Mouse (Mus musculus) G1E (cell line): ENCODE data around the gene Rccd1.

ENCODE experiments used
- CTCF ChIP-seq: IDR thresholded peaks from 2 replicates; pipeline ENCODE4 v1.5.1; 2012; ENCODE audit warnings: low read depth, low read length, inconsistent platforms, mixed read lengths
- POLR2AphosphoS5 ChIP-seq: IDR thresholded peaks from 2 replicates; pipeline ENCODE4 v1.6.1; 2012; ENCODE audit warnings: low read depth, low read length, inconsistent platforms; ENCODE audit not compliant: insufficient replicate concordance
- TAL1 ChIP-seq: conservative IDR thresholded peaks from 2 replicates; pipeline ENCODE4 v1.6.1; 2012; ENCODE audit warnings: low read depth, low read length, inconsistent platforms, mixed read lengths

- TF ChIP-seq POLR2AphosphoS5 (no peak), CTCF (no peak), TAL1 (no peak)
Observed at GRCm38 (mm10) chr7:80336932-80337331, 12.7 kb upstream of the Rccd1 start.
